Mouse (Mus musculus): ENCODE measurements around the gene Mx1.

DNA sequence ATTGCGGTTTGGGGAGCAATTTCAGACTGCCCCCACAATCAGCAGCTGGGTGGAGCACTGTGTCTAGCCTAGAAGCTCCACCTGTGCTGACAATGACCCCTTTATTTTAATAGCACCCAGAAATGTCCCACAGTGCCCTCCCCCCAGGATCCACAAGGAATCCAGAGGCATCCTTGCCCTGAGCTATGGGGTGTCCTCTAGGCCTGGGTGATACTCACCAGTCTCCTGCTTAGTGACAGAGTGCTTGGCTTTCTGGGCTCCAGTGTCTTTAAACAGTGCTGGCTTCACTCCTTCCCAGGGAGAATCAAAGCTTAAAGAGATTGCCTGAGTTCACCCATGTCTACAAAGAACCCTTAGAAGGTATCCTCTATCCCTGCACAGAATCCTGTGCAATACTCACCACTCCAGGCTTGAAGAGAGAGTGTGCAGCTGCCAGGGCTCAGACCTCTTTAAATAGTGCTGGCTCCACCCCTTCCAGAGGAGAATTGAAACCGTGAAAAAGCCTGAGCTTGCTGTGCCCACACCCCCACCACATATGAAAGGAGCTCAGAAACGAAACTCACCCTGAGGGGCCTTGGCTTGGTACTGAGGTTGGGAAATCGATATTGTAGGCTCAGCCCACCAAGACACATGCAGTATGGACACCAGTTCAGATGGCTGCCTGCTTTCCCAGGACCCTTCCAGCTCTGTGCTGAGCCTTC, at the start of gene Mx1:
- TF ChIP-seq POLR2A (IDR thresholded peaks at IDR 0.05; ENCODE audit: control insufficient read depth in 1 of 2, insufficient read depth in 1 of 2, low read depth in 1 of 2, low read length in 2 of 2, poor library complexity in 1 of 2) = no peak
- TF ChIP-seq EP300 (IDR thresholded peaks at IDR 0.05; ENCODE audit: low read depth in 1 of 2, low read length in 2 of 2) = no peak
- no peak for TF ChIP-seq CTCF (IDR thresholded peaks at IDR 0.05 in 2 of 3, conservative IDR thresholded peaks at IDR 0.05 in 1 of 3; ENCODE audit: control insufficient read depth in 1 of 3, insufficient read depth in 1 of 3, low read depth in 2 of 3, low read length in 3 of 3, poor library complexity in 1 of 3, severe bottlenecking in 1 of 3)
- TF ChIP-seq MAX (IDR thresholded peaks at IDR 0.05; ENCODE audit: low read length) = no peak
- no peak for TF ChIP-seq MXI1 (IDR thresholded peaks at IDR 0.05; ENCODE audit: low read depth, low read length)
- no peak for TF ChIP-seq CHD1 (IDR thresholded peaks at IDR 0.05; ENCODE audit: low read depth, low read length)
- no peak for TF ChIP-seq POLR2AphosphoS5 (IDR thresholded peaks at IDR 0.05; ENCODE audit: borderline replicate concordance, low read depth, low read length)
- TF ChIP-seq TAL1 (IDR thresholded peaks at IDR 0.05; ENCODE audit: low read length) = no peak
- no peak for TF ChIP-seq GABPA (IDR thresholded peaks at IDR 0.05; ENCODE audit: low read depth, low read length)
- no peak for TF ChIP-seq ZKSCAN1 (IDR thresholded peaks at IDR 0.05; ENCODE audit: low read depth, low read length)
- TF ChIP-seq GATA1 (IDR thresholded peaks at IDR 0.05; ENCODE audit: low read depth, low read length) = no peak
- TF ChIP-seq ZC3H11A (IDR thresholded peaks at IDR 0.05; ENCODE audit: low read depth, low read length) = no peak
- TF ChIP-seq KAT2A (conservative IDR thresholded peaks at IDR 0.05; ENCODE audit: low read depth, low read length) = no peak
